Mouse (Mus musculus) kidney, postnatal 25 days (tissue): Measurements from ENCODE around the gene Fam69a.

Experiments used
- DNase-seq, 2 experiments: peaks; one replicate each; pipeline ENCODE4 v3.0.0; 2021; ENCODE audit warnings: mixed read lengths in 2 of 2

Gene Fam69a

GRCm38 (mm10) chr5:107901014-107901615 lies 85.8 kb downstream of the Fam69a start:
- no peak for DNase-seq

GRCm38 (mm10) chr5:107900206-107901013 lies 86.5 kb downstream of the Fam69a start, which contains the start of gene Rpl5:
Gene Rpl5, plus strand, starts transcription at chr5:107900502.
- DNase-seq, result peak; percentile 97 to 98

- DNase-seq, result no peak
Observed at GRCm38 (mm10) chr5:107896265-107896664, 90.6 kb downstream of the Fam69a start.

GRCm38 (mm10) chr5:107894676-107895075 lies 92.2 kb downstream of the Fam69a start:
- no peak for DNase-seq

GRCm38 (mm10) chr5:107891515-107891914 lies 95.4 kb downstream of the Fam69a start:
- DNase-seq, result peak in 1 of 2 experiments; percentile 60

GRCm38 (mm10) chr5:107889994-107890888 lies 96.6 kb downstream of the Fam69a start:
- DNase-seq, result peak; percentile 78 to 87

- DNase-seq, result peak; percentile 67 to 81
Observed at GRCm38 (mm10) chr5:107880710-107881109, 106.2 kb downstream of the Fam69a start.

GRCm38 (mm10) chr5:107877053-107877452 lies 109.8 kb downstream of the Fam69a start:
- DNase-seq, result no peak

- peak; percentile 19 to 59 for DNase-seq
Observed at GRCm38 (mm10) chr5:107875261-107875611, 111.6 kb downstream of the Fam69a start.

GRCm38 (mm10) chr5:107874561-107875260 lies 112.2 kb downstream of the Fam69a start, which contains the start of gene Evi5:
Gene Evi5, minus strand, starts transcription at chr5:107875107.
- no peak for DNase-seq

GRCm38 (mm10) chr5:107873886-107874302 lies 113.0 kb downstream of the Fam69a start:
- no peak for DNase-seq

- DNase-seq, result no peak
Observed at GRCm38 (mm10) chr5:107873330-107873729, 113.6 kb downstream of the Fam69a start.

GRCm38 (mm10) chr5:107869701-107870100 lies 117.2 kb downstream of the Fam69a start:
- no peak for DNase-seq

GRCm38 (mm10) chr5:107868905-107869424 lies 117.9 kb downstream of the Fam69a start:
- peak; percentile 94 to 98 for DNase-seq

- peak; percentile 78 to 87 for DNase-seq
Observed at GRCm38 (mm10) chr5:107867970-107868904, 118.6 kb downstream of the Fam69a start.

GRCm38 (mm10) chr5:107866127-107867126 lies 120.5 kb downstream of the Fam69a start:
- DNase-seq, result no peak

- no peak for DNase-seq
Observed at GRCm38 (mm10) chr5:107863971-107864370, 122.9 kb downstream of the Fam69a start.

- DNase-seq, result no peak
Observed at GRCm38 (mm10) chr5:107858963-107859362, 127.9 kb downstream of the Fam69a start.
